Mouse (Mus musculus) T-helper 2 cell (primary cell): ENCODE measurements around the gene Cox5a.

Experiments
- in situ Hi-C: fragments of 300-600 bp; cut with MboI, MseI; formaldehyde crosslinking; loops from one replicate; pipeline ENCODE4 v1.15.1; 2025; ENCODE audit warnings: high pct_unique_total_duplicates

Gene Cox5a

DNA sequence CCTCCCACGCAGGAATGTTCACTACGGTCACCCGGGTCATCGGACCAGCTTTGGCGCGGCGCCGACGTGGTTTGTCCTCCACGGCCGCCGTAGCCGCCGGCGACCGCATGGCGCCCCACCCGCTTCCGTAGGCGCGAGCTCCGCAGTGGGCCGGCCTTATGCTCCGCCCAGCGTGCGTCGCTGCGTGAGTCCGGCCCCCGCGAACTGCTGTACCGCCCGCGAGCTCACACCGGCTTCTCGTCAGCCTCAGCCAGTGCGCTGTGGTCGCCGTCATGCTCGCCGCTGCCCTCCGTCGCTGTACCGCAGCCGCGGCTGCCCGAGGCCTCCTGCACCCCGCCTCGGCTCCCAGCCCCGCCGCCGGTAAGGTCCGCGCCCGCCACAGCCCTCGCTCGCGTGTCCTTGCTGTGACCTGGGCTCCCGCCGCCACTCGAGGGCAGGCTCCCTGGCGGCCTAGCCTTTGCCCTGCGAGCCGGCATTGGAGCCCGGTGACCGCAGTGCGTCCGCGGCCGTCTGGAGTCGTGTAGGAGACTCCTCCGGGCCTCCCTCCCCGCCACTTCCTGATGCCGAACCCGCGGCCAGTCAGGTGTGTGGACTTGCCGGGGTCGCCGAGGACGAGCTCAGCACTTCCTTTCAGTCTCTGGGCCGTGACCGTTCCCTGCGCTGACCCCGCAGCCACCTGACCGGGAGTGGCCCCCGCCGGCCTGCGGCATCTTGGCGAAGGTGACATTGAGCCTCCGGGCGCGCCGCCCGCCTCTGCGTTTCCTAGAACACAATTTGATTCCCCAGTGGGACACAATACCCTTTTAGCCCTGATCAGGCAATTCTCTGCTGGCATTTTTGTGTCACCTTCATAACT is at the start of gene Cox5a:
TSS of gene Cox5a (plus strand) at position 219 of the 856 bp plus-strand sequence.
- in situ Hi-C loops, result no loop called here

DNA sequence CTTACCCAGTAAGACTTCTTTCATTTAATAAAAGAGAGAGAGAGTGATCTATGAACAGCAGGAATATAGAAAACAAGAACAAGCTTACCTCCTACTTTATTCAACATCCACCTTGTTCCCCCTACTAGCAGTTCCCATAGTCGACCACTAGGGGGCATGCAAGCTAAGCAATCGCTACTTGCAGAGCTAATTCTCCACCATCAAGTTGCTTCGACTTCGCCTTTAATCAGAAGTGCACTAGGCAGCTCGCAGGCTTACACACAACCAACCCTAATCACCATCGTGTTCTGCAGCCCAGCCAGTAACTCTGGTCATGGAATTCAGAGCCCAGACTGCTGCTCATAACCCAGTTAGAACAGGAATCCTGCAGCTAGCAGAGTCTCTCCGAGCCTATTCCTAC is 35.3 kb upstream of the Cox5a start:
- in situ Hi-C loops, result no loop called here

GRCm38 (mm10) chr9:57487807-57488206 is 33.3 kb upstream of the Cox5a start:
- in situ Hi-C loops, result no loop called here

GRCm38 (mm10) chr9:57493532-57493931 is 27.5 kb upstream of the Cox5a start:
- in situ Hi-C loops, result no loop called here

- in situ Hi-C loops, result no loop called here
Observed at GRCm38 (mm10) chr9:57494970-57495369, 26.1 kb upstream of the Cox5a start.

DNA sequence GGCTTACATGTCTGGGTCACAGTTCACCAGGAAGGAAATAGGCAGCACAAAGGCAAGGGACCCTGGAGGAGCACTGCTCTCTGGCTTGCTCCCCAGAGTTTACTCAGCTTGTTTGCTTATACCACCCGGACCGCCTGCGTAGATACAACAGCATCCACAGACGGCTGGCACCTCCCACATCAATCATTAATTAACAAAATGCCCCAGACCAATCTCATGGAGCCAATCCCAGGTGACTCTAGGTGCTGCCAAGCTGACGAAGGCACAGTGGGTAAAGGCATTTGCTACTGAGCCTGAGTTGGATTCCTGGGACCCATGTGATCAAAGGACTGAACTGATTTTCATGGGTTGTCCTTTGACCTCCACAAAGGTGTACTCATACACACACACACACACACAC is 23.8 kb upstream of the Cox5a start:
- in situ Hi-C loops, result no loop called here

- in situ Hi-C loops, result no loop called here
Observed at GRCm38 (mm10) chr9:57498536-57498935, 22.5 kb upstream of the Cox5a start.

DNA sequence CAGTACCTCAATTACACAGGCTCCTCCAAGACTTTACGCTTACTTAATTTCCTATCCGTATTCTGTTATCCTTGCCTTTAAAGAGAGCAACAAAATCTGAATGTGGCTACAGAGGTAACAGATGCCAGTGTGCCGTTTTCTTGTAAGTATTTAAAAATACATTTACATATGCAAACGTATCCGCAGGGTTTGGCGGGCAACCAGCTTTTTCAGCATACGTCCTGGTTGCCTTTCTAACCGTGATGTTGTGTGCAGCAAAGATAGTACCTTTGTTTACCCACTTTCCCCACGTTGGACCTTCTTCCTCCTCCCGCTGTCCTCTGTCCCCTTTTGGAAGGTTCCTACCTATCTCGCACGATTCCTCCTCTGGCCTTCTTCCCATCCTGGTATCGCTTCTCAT is 19.6 kb upstream of the Cox5a start:
- in situ Hi-C loops, result no loop called here

- in situ Hi-C loops, result no loop called here
Observed at GRCm38 (mm10) chr9:57501861-57502260, 19.2 kb upstream of the Cox5a start.

GRCm38 (mm10) chr9:57502911-57503621 is 18.0 kb upstream of the Cox5a start:
- in situ Hi-C loops, result no loop called here

- in situ Hi-C loops, result no loop called here
Observed at GRCm38 (mm10) chr9:57503622-57504380, 17.3 kb upstream of the Cox5a start, which contains the start of gene Rpp25. TSS of gene Rpp25 (plus strand) at chr9:57504026.

- in situ Hi-C loops, result no loop called here
Observed at GRCm38 (mm10) chr9:57504381-57504700, 16.7 kb upstream of the Cox5a start.

DNA sequence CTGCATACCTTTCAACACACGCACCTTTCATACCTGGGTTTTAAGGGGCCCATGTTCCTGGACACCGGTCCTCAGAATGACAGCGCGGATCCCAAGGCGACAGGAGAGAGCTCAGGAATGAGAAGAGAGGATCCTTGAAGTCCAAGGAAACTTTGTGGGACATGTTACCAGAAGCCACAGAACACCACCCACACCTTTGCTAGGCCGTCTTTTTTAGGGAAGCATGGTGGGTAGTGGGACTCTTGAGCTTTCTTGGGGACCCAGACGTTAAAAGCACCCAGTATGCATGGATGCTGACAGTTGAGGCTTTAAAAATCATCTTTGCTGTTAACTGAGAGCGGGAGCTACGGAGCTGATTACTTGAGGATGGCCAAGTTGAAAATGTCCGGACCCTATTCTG is 16.2 kb upstream of the Cox5a start:
- in situ Hi-C loops, result no loop called here

GRCm38 (mm10) chr9:57505700-57506099 is 15.4 kb upstream of the Cox5a start:
- in situ Hi-C loops, result no loop called here

DNA sequence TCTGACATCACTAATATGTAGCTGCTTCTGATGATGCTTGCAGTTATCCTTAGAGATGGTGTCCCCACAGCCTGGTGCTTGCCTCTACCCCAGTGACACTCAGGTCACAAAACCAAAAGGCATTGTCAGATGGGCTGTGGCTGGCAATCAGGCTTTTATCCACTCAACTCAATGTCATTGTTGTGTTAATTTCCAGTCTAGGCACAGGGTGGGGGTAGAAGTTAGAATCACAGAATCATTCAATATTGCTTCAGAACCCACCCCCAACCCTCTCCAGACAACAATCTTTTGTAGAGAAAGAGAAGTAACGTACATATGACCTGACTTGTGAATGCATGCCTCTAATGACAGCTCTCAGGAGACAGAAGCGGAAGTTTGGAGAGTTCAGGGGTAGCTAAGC is 10.5 kb upstream of the Cox5a start:
- in situ Hi-C loops, result no loop called here

DNA sequence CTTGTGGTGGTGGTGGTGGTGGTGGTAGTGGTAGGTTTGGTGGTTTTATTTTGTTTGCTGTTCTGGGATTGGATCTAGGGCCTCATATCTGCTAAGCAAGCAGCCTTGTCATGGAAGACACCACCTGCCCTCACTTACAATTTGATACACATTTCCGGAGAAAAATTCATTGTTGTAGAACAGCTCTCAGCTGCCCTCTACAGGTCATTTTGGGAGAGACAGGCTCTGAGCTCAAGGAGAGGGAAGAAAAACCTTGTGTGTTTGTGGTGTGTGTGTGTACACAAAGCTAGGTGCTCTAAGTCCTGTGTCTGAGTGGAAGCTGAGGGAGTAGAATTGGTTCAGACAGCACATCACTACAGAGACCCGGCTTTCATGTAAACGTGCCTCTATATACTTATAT is 4.0 kb upstream of the Cox5a start:
- in situ Hi-C loops, result no loop called here

- in situ Hi-C loops, result no loop called here
Observed at GRCm38 (mm10) chr9:57520375-57521055, 559 bp upstream of the Cox5a start.

GRCm38 (mm10) chr9:57522114-57522860 is 1.2 kb downstream of the Cox5a start:
- in situ Hi-C loops, result no loop called here

DNA sequence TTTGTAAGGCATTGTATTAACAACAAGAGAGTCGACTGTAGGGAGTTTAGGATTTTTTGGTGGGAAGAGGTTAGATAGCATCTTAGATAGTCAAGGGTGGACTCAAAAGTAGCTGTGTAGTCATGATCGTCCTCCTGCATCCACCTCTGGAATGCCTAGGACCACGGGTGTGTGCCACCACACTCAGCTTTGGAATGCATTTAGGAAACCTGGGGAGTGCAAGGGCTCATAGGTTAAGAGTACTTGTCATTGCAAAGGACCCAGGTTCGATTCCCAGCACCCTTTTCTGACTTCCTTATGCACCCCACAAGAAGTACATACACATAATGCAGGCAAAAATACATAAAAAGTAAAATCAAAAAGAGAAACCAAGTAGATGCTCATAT is 1.8 kb downstream of the Cox5a start:
- in situ Hi-C loops, result no loop called here

GRCm38 (mm10) chr9:57523754-57524153 is 2.7 kb downstream of the Cox5a start:
- in situ Hi-C loops, result no loop called here

GRCm38 (mm10) chr9:57524439-57524838 is 3.4 kb downstream of the Cox5a start:
- in situ Hi-C loops, result no loop called here
